Mouse (Mus musculus) lung, adult 2 months (tissue): Measurements from ENCODE around the gene Fau. TPM values are rescaled to one million over a fixed set of nuclear protein-coding genes. Genes with fewer than 3 reads are reported as not detected.

Experiments used
- DNase-seq: peaks from one replicate; pipeline ENCODE4 v3.0.0; 2022
- H3K4me1 ChIP-seq: fragments of 200-500 bp; 2 replicates; pipeline ENCODE4 v1.6.1; 2011; ENCODE audit warnings: low read length; ENCODE audit not compliant: control insufficient read depth, insufficient read depth
- H3K4me3 ChIP-seq: fragments of 200-500 bp; replicated peaks from 2 replicates; pipeline ENCODE3; 2011; ENCODE audit warnings: low read depth, mild to moderate bottlenecking, control low read depth, low read length; ENCODE audit errors: extremely low read depth
- CTCF ChIP-seq: fragments of 200-500 bp; IDR thresholded peaks from 2 replicates; pipeline ENCODE4 v1.5.1; 2011; ENCODE audit warnings: mild to moderate bottlenecking, low read length, control low read depth; ENCODE audit not compliant: insufficient read depth
- POLR2A ChIP-seq: fragments of 200-500 bp; IDR thresholded peaks from 2 replicates; pipeline ENCODE4 v1.6.1; 2011; ENCODE audit warnings: low read depth, mild to moderate bottlenecking, control low read depth, low read length, borderline replicate concordance; ENCODE audit errors: extremely low read depth
- WGBS: fragments of 180-500 bp; shearing (Covaris S2); methylation state at CpG from one replicate; pipeline ENCODE4 v1.1.7; 2018; 5-methylcytosine and 5-hydroxymethylcytosine counted together
- polyA plus RNA-seq: library from polyadenylated mRNA; depleted of rRNA; stranded (reverse); fragments of >200 nt; gene quantifications from 2 replicates; pipeline ENCODE4 v1.2.3, GENCODE M21; 2012

Gene Fau
- polyA plus RNA-seq, 1 experiment: 896 TPM

GRCm38 (mm10) chr19:6058966-6059365, 1.3 kb downstream of the Fau start:
- no peak overlapping the region for H3K4me3 ChIP-seq
- H3K4me1 ChIP-seq: peaks cover 19% of the 10 kb centered on the region
- WGBS: 76% methylated on average over 5 of the region's 5 CpGs
- no peak for DNase-seq
- TF ChIP-seq POLR2A (no peak), CTCF (no peak)

DNA sequence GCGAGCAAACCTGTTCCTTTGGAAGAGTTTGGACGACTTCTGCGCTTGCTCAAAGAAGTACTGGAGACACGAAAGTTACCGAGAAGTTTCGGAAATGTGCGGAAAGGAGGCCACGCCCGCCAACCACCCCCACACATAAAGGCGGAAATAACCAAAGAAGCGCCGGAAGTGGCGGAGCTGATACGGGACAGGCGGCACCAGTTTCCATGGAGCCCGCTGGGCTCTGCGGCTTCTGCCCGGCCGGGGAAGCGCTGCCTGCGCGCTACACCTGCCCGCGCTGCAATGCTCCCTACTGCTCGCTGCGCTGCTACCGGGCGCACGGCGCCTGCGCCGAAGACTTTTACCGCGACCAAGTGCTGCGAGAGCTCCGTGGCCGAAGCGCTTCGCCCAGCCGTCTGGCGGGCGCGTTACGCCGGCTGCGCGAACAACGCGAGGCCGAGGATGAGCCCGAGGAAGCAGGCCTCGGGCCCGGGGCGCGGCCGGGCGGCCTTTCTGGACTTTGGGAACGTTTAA, 3.4 kb downstream of the Fau start, which contains the start of gene Znhit2:
Znhit2 (plus strand) TSS at position 172 of the 513 bp plus-strand sequence.
- peak; percentile 92 for DNase-seq
- peak within 1 kb of the TSS; percentile 94 for H3K4me3 ChIP-seq
- TF ChIP-seq CTCF (no peak), POLR2A (peak; percentile 64; the same call in 1 of the 2 replicates)
- peaks cover 19% of the 10 kb centered on the region for H3K4me1 ChIP-seq
- under 1% methylated on average over 58 of the region's 58 CpGs for WGBS

DNA sequence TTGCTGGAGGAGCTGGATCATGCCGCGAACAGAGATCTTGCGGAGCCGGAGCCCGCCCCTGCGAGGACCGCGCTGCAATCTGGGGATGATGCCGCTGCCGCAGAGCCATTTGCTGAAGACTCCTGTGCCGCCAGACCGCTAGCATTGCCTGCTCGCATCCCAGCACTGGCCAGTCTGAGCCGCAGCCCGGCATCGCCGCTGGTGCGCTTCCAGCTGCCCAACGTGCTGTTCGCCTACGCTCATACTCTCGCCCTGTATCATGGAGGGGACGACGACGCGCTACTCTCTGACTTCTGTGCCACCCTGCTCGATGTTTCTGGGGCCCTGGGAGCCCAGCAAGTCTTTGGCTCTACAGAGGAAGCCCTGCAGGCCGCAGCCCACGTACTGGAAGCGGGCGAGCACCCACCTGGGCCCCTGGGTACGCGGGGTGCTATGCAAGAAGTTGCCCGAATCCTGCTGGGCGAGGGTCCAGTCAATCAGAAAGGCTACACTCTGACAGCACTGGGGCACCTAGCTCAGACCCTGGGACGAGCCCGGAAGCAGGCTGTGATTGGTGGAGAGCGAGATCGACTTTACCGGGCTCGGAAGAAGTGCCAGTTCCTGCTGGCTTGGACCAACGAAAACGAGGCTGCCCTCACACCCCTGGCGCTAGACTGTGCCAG, 4.1 kb downstream of the Fau start:
- TF ChIP-seq CTCF: no peak
- peak; percentile 19; the same call in 1 of the 2 replicates for TF ChIP-seq POLR2A
- peak overlapping the region; percentile 94 for H3K4me3 ChIP-seq
- H3K4me1 ChIP-seq: peaks cover 19% of the 10 kb centered on the region
- peak; percentile 36 for DNase-seq
- whole genome bisulfite sequencing: 1% methylated on average over 44 of the region's 44 CpGs

DNA sequence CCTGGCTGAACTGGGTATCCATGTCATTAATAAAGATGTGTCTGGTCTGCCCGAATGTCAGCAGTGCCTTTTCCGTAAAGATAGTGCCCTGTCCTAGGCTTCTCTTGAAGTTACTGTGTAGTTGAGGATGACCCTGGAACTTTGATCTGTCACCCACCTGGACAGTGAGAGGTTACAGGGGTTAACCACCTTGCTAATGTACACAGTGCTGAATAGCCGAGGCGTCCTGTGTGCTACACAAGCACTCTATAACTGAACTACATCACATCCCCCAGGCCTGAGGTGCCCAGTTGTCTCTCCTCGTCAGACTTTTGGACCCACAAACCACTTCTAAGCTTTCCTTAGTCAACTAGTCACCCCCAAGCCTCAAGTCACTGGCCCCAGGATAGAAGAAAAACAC, 4.8 kb downstream of the Fau start:
- Histone ChIP-seq H3K4me3 (peak overlapping the region; percentile 33), H3K4me1 (peaks cover 19% of the 10 kb centered on the region)
- DNase-seq: no peak
- WGBS: 44% methylated on average over 5 of the region's 5 CpGs
- TF ChIP-seq POLR2A: no peak
- no peak for TF ChIP-seq CTCF

GRCm38 (mm10) chr19:6063081-6063480, 5.4 kb downstream of the Fau start:
- Histone ChIP-seq H3K4me1 (peaks cover 21% of the 10 kb centered on the region), H3K4me3 (no peak overlapping the region)
- no peak for DNase-seq
- 93% methylated on average over 6 of the region's 6 CpGs for WGBS
- TF ChIP-seq CTCF (no peak), POLR2A (no peak)

DNA sequence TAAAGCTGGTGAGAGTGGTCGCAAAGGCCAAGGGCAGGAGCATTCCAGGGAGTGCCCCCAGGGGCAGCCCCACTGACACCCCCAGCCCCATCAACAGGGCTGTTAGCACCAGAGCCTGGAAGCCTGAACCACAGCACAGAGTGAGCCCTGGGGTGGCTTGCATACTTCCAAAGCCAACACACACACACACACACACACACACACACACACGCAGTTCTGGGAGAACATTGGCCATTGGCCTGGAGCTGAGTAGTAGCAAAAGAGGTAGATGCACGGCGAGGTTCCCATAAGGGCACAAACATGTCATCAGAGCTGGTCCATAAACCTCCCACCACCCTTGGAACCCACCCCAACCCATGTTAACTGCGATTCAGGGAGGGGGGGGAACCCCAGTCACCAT, 8.9 kb downstream of the Fau start:
- 39% methylated on average over 5 of the region's 5 CpGs for WGBS
- TF ChIP-seq POLR2A (no peak), CTCF (no peak)
- DNase-seq: no peak
- Histone ChIP-seq H3K4me3 (no peak overlapping the region), H3K4me1 (peaks cover 17% of the 10 kb centered on the region)

DNA sequence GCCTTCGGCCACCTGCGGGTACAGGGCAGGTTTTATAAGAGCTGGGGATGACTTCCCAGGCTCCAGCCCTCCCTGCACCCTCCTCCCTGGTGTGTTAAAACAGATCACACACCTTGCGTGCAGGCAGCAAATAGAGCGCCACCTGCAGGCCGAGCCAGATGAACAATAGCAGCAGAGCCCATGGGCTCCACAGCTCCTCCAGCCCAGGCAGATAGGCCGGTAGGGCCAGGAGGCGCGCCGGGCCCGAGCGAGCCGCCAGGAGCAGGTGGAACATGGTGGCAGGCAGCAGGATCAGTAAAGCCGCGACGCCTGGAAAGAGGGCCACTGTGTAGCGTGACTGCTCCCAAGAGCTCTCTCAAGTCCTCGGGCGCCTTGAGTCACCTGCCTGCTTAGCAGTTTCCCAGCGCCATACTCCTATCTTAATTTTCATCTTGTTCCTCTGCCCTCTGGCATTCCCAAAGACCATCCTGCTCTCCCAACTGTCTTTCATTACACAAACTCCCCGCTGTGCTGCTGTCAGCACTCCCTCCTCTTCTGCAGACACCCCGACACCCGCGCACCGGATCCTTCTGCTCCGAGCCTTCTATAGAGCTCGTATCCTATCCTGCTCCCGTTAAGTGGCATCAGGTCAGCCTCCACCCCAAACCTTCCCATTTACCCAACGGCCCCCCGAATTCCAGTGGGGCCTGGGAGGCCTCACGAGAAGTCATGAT, 9.5 kb downstream of the Fau start:
- peak; percentile 77 for DNase-seq
- Histone ChIP-seq H3K4me3 (peak overlapping the region; percentile 11), H3K4me1 (peaks cover 12% of the 10 kb centered on the region)
- TF ChIP-seq POLR2A (peak; percentile 10; the same call in 1 of the 2 replicates), CTCF (peak; percentile 80)
- WGBS: under 1% methylated on average over 30 of the region's 30 CpGs

- 11% methylated on average over 33 of the region's 33 CpGs for WGBS
- DNase-seq: peak; percentile 85
- peak within 1 kb of the TSS; percentile 47 for H3K4me3 ChIP-seq
- TF ChIP-seq POLR2A (no peak), CTCF (no peak)
- H3K4me1 ChIP-seq: peaks cover 8% of the 10 kb centered on the region; the same call in 1 of the 2 replicates
Measured at GRCm38 (mm10) chr19:6067724-6068415, 10.2 kb downstream of the Fau start, which contains the start of gene Tm7sf2. Tm7sf2 (minus strand) TSS chr19:6068373.

- Histone ChIP-seq H3K4me1 (peaks cover 8% of the 10 kb centered on the region; the same call in 1 of the 2 replicates), H3K4me3 (no peak overlapping the region)
- WGBS: 74% methylated on average over 4 of the region's 4 CpGs
Measured at GRCm38 (mm10) chr19:6068951-6069350, 11.3 kb downstream of the Fau start.

GRCm38 (mm10) chr19:6069851-6070250, 12.2 kb downstream of the Fau start:
- H3K4me3 ChIP-seq: no peak overlapping the region
- 89% methylated on average over 10 of the region's 10 CpGs for WGBS
- H3K4me1 ChIP-seq: peaks cover 8% of the 10 kb centered on the region; the same call in 1 of the 2 replicates
- DNase-seq: no peak
- no peak for TF ChIP-seq CTCF
- no peak for TF ChIP-seq POLR2A

More at GRCm38 (mm10) chr19:6068951-6069350, 11.3 kb downstream of the Fau start:
- TF ChIP-seq POLR2A: no peak
- DNase-seq: no peak
